Mouse (Mus musculus) adrenal gland (tissue): ENCODE results near the gene Gpn3.

Source experiments
- intact Hi-C: fragments of 180-260 bp; cut with DNase I; formaldehyde crosslinking; loops from one replicate; pipeline ENCODE4 v1.15.1; 2025

The Gpn3 gene

DNA sequence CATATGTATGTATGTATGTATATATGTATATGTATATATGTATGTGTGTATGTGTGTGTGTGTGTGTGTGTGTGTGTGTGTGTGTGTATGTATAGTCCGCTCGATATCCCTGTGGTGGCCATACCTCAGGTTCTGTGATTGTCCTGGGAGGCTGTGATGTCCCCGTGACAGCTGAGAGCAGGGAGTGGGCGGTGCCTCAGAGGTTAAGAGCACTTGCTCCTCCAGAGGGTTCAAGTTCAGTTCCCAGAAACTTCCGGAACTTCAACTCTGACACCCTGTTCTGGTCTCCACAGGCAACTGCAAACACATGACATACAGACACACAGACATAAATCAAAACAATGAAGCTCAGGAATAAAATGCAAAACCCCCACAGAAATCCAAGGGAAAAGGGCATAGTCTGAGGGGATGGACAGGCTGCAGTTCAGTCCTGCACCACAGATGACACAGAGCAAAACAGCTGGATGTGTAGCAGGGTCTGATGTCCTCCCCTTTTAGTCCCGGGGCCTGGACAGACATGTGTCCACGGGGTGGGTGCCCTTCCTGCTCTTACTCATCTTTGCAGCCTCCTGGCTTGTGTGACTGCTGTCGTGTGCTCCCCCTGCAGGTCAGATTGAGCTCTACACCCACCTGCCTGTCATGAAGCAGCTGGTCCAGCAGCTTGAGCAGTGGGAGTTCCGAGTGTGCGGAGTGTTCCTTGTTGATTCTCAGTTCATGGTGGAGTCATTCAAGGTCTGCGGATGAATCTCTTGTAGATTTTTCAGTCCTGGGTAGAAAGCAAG, 7.9 kb downstream of the Gpn3 start:
- intact Hi-C loops: no loop called here

DNA sequence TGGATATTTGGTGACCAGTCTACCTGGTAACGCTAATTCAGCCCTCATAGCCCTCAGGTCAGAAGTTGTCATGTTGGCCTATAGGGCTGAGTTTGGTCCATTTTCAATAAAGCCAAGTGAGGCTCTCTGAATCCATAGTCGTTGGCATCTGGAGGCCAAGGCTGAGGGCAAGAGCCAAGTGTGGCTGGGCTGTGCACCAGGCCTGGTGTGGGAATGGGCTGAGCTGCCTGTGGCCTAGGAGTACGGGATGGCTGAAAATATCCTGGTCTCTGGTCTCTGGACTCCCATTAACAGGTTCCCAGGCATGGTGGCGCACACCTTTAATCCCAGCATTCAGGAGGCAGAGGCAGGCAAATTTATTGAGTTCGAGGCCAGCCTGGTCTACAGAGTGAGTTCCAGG, 18.3 kb downstream of the Gpn3 start:
- intact Hi-C loops: loop anchor here (5.0 to 10.0 kb wide), 2 partner anchors 123 to 255 kb away; no protein-coding TSS in a partner anchor

DNA sequence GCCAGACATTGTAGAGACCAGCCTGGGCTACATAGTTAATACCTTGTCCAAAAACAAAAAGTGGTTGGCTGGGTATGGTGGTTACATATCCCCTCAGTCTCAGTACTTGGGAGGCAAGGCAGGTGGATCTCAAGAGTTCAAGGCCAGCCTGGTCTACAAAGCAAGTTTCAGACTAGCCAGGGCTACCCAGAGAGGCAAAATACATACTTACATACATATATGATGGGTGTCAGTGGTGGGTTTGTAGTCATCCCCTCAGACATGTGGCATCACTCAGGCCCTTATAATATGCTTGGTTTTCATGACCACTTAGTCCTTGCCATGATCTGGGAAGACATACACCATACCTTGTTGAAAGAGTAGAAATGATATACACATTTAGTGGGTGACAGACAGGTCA, 19.0 kb downstream of the Gpn3 start:
- intact Hi-C loops: loop anchor here (5.0 to 10.0 kb wide), 2 partner anchors 123 to 256 kb away; no protein-coding TSS in a partner anchor

DNA sequence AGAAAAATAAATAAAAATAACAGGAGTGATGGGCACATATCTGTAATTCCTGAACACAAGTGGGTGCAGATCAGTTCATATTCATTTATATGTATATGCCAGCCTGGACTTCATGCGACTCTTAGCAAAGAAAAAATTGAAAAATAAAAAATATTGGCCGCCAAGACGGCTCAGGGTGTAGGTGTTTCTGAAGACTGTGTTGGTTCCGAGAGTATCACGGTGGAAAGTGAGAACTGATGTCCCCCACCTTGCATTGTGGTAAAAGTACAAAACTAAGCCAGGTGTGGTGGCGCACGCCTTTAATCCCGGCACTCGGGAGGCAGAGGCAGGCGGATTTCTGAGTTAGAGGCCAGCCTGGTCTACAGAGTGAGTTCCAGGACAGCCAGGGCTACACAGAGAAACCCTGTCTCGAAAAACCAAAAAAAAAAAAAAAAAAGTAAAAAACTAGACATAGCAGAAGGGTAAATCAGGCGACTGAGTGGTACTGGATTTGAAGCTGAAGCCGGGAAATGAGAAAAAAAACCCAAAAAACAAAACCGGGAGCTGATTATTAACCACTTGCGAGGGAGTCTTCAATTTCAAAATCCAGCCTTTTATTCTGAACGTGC, 19.6 kb downstream of the Gpn3 start:
- intact Hi-C loops: loop anchor here (5.0 to 10.0 kb wide), 2 partner anchors 124 to 256 kb away; no protein-coding TSS in a partner anchor

DNA sequence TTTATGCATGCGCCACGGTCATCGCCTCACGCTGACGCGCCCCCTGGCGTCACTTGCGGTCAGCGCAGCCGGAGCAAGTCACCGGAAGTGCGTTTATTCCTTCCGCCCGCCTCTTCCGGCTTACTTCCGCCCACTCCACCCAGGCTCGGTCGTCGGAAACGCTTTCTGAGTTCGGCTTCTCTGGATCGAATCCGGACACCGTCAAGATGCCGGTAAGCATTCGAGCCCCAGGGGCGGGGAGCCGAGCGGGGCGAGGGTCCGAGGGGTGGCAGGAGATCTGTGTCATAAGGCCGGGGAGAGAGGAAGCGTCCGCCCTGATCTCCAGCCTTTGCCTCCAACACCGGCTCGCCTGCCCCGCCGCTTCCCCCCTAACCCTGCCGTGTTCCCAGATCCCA, 20.1 kb downstream of the Gpn3 start, which contains the start of gene Arpc3:
Gene Arpc3, plus strand, starts transcription at position 93 of the 395 bp plus-strand sequence.
- intact Hi-C loops: loop anchor here (5.0 to 10.0 kb wide), 2 partner anchors 124 to 257 kb away; no protein-coding TSS in a partner anchor

DNA sequence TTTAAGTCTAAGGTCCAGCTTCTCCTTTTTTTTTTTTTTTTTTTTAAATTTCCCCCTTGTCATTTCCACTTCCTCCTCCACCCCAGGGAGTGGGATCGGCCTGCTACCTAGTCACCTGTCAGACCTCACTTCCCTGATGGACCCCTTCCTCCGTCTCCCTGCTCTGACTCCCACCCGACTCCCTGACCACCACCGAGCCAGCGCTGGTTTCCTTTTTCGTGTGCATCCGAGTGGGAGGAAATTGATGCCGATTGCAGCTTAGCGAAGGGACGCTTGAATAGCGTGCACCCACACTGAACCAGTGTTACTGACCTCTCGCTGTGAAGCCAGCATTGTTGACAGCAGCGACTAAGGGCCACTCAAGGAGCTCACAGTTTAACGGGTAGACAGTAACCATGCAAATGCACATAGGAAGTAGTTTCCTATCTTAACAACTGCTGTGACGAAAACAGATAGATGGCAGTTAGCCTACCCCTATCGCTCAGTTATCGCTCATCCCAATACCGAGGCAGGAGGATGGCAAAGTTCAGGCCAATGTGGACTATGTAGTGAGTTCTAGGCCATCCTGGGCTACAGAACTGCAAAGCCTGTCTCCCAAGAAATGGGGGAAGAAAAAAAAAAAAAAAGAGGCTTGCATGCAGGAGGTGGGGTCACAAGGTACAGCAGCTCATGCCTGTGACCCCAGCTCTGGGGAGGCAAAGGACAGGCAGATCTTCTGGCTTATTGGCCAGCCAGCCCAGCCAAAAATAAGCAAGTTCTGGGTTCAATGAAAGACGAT, 20.7 kb downstream of the Gpn3 start:
- intact Hi-C loops: loop anchor here (5.0 to 10.0 kb wide), 2 partner anchors 125 to 258 kb away; no protein-coding TSS in a partner anchor

DNA sequence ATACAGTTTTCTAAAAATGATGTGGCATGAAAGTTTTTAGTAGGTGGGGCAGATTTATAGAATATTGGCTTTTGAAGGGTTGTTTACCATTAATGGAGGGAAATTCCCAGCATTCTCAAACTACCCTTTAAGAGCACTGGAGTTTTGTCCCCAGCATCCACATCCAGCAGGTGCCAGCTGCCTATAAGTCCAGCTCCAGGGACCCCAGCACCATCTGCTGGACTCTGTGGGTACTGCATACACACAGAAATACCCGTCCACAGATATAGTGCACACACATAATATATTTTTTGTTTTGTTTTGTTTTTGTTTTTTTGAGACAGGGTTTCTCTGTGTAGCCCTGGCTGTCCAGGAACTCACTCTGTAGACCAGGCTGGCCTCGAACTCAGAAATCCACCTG, 22.2 kb downstream of the Gpn3 start:
- intact Hi-C loops: loop anchor here (5.0 to 10.0 kb wide), 2 partner anchors 127 to 259 kb away; no protein-coding TSS in a partner anchor

DNA sequence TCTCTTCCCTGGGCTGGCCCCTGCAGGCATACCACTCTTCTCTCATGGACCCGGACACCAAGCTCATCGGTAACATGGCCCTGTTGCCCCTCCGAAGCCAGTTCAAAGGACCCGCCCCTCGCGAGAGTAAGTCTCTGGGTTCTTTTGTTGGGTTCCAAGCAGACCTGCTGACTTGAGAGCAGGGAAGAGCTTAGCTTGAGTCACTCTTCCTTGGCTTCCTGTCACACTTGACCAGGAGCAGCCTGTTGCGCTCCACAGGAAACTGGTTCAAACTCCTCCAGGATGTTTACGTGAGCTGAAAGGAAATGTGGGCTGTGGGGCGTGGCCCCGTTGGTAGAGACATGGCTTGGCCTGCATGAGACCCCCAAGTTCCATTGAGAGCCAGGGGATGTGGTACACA, 25.1 kb downstream of the Gpn3 start:
- intact Hi-C loops: loop anchor here (10.0 kb wide), 1 partner anchor 262 kb away; no protein-coding TSS in a partner anchor

DNA sequence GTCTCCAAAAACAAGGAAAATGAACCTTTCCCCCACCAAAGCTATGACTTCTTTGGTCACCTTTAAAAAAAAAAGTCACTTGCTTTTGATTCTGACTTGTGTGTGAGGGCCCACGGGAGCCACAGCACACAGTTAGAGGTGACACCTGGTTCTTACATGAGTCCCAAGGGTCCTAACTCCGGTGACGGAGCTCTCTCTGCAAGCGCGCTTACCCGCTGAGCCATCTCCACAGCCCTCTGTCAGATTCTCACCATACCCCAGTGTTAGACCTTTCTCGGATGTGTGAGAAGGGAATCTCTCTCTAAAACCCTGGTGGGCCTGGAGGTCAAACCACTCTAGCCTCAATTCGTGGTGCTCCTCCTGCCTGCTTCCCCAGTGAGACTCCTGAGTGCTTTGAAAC, 25.8 kb downstream of the Gpn3 start:
- intact Hi-C loops: loop anchor here (10.0 kb wide), 1 partner anchor 263 kb away; no protein-coding TSS in a partner anchor

DNA sequence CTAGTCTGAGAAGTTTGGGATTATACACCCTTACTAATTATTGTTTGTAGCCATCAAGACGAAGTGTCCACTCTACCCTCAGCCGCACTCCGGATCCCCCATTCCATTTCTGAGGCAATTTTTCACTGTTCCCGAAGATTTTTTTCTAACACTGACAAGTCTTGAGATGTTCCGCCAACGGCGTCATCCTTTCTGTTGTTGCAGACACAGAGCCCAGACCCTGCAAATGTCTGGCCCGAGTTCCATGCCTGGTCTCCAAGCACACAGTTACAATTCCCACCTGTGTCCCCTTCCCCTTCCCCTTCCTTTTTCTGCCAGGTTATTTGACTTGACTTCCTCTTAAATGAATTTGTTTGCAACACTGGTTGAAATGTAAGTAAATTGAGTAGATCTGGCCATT, 28.2 kb downstream of the Gpn3 start:
- intact Hi-C loops: loop anchor here (5.0 to 10.0 kb wide), 3 partner anchors 227 to 327 kb away; no protein-coding TSS in a partner anchor

DNA sequence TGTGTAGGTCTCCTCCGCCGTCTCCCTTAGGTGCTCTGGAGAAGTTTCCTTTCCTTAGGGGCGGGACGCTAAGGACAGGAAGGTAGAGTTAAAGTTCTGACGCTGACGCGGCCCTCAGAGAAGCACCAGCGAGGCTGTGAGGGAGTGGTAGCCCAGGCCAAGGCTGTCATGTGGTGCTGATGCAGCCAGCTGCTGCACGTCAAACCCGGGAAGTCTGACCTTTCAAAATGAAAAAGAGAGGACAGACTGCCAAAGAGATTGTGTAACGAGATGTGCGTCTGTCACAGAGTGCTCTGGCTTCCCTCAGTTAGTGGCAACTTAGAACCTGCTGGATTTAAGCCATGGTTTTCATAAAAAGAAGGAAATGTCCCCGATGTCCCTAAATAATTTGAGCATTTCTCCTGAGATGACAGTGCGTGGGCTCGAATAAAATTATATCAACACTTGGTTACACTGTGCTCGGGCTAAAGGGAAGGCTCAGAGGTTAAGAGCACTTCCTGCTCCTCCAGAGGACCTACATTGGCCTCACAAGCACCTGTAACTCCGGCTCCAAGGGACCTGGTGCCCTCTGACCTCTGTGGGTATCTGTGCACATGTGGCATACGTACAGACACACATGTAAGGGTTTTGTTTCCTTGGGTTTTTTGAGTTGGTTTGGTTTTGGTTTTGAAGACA, 29.1 kb downstream of the Gpn3 start:
- intact Hi-C loops: loop anchor here (5.0 kb wide), 2 partner anchors 227 to 327 kb away; no protein-coding TSS in a partner anchor

DNA sequence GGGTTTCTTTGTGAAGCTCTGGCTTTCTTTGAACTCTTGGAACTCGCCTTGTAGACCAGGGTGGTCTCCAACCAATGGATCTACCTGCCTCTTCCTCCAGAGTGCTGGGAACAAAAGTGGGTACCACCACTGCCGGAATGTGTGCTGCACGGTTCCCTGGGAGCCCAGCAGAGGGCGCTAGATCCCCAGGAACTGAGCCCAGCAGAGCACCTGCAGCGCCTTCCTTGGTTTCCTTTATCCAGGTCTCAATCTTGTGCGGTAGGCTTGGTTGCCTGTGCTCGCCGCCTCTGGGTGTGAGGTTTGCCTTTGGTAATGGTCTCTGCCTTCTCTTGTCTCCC, 29.6 kb downstream of the Gpn3 start:
- intact Hi-C loops: loop anchor here (5.0 kb wide), 2 partner anchors 226 to 326 kb away; no protein-coding TSS in a partner anchor

DNA sequence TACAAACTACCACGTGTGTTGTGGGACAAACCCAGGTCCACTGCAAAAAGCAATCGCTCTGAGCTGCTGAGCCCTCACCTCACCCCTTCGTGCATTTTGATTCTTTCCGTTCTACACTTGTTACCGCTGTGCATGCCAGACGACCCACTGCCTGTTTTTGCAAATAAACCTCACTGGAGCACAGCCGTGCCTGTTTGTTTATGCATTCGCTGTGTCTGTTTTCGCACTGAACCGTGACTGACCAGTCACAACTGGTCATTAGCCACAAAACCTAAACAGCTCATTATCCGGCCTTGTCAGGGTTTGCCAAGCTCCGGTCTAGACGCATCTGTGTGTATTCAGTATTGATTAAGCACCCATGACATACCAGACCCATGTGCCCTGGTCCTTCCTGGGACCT, 30.5 kb downstream of the Gpn3 start:
- intact Hi-C loops: loop anchor here (5.0 kb wide), 2 partner anchors 225 to 325 kb away; no protein-coding TSS in a partner anchor

DNA sequence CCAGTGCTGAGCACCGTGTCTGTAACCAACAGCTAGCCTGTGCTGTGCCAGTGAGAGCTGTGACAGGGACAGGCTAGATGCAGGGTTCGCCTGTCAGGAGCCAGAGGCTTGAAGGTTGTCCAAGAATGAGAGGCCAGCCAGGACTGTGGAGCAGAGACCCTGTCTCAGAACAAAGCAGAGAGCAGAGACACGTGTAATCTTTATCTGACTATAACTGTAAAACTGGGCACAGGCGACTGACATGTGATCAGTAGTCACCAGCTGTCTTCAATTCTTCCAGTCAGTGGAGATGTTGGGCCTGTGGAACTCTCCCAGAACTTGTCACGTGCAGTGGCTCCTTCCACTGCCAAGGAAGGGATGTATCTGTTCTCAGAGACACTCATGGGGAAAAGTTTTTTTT, 31.1 kb downstream of the Gpn3 start:
- intact Hi-C loops: loop anchor here (5.0 kb wide), 2 partner anchors 225 to 325 kb away; no protein-coding TSS in a partner anchor

DNA sequence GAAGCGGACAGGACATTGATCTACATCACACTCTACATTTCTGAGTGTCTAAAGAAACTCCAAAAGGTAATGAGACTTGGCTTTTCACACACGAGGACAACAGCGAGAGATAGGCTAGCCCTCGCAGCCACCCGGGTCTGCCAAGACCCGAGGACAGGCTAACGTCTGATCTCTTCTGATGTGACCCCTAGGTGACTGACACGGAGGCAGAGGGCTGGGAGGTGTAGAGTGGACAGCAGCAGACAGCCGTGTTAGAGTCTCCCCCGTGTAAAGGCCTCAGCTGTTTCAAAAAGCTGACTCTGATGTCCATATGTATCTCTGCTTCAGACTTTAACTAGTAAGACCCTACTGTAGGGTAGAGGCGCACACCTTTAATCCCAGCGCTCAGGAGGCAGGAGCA, 31.7 kb downstream of the Gpn3 start:
- intact Hi-C loops: loop anchor here (5.0 kb wide), 2 partner anchors 224 to 324 kb away; no protein-coding TSS in a partner anchor

DNA sequence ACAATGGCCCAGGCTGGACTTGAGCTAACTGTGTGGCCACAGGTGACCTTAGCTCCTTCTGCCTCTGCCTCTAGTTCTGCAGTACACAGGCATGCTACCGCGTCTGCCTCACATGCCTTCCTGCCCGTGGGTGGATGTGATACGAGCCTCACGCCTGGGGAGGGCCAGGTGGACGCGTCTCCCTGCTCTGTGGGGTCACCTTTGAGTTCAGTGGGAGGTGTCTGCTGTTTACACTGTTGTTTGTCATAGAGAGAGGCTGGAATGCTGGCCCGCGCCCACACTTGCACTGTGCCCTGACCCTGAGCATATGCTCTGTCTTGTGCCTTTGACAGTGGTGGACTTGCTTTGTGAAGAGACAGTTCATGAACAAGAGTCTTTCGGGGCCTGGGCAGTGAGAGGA, 33.9 kb downstream of the Gpn3 start:
- intact Hi-C loops: no loop called here

DNA sequence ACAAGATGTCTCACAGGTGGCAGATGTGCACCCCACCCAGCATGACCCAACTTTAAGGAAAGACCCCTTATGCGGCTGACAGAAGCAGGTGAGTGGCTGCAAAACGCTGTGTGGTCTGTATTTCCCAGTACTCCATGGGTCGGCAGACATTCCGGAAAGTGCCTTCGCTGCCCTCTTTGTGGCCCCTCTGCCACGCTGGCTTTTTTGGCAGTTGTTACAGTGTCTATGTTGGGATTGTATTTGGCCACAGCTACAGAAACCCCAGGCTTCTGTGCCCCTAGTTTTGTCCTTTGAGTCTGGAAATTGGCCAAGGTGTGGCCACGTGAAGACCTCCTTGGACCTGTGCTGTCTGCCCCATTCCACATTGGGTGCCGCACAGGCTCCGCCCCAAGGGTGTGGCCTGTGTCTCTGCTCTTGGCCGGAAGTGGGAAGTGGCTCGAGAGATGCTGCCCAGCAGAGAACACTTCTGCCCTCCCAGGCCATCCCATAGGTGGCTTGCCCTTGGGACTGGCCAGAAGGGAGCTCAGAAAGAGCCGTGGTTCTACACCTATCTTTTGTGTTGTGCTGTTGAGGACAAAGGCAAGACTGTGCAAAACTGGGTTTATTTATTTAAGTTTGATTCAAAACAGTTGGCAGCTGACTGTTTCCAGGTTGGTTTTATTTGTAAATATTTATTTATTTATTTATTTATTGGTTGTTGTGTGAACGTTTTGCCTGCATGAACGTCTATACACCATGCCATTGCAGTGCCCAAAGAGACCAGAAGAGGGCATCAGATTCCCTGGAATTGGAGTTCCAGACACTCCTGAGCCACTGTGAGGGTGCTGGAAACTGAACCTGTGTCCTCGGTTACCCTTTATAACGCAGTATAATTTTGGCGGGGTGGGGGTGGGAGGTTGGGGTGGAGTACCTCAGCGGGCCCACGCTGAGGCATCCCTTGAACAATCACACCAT, 38.3 kb downstream of the Gpn3 start:
- intact Hi-C loops: no loop called here

DNA sequence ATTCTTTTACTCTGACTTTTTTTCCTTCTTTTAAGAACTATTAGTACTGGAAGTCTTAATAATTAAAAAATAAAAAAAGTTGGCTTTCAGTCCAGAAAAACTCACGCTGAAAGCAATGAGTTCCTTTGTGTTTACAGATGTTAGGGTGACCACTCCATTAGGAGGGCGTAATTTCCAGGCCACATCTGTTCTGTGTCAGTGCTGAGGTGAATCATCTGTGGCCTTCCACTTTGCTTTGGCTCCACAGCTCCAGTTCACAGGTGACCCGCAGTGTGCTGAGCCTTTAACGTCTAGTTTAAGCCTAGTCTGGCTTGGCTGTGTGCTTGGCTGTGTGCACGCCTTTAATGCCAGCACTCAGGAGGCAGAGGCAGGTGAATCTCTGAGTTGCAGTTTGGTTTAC, 40.2 kb downstream of the Gpn3 start:
- intact Hi-C loops: no loop called here

DNA sequence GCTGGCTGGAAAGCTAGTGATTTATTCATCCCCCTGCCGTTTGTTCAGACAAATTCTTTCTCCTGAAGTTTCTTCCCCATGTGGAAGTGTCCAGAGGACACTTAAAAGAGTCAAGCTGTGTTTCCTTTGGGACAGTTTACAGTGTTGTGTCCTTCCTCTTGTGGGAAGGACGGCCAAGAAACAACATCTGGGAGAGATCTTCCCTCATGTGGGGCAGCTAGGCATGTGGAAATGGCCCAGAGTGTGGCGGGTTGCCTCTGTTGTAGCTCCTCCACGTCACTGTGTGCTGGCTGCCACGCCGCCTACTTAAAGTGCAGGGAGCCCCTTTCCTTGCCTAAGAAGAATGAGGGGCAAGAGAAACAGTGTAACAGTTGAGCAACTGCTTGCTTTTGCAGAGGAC, 41.1 kb downstream of the Gpn3 start:
- intact Hi-C loops: no loop called here
